Mouse (Mus musculus) spleen, adult 2 months (tissue): ENCODE measurements around the gene Reln.

ENCODE experiments used
- CTCF ChIP-seq: fragments of 200-500 bp; IDR thresholded peaks from 2 replicates; pipeline ENCODE4 v1.5.1; 2011; ENCODE audit warnings: mild to moderate bottlenecking, inconsistent platforms; ENCODE audit not compliant: insufficient read depth, insufficient read length, insufficient replicate concordance; ENCODE audit errors: extremely low read depth
- POLR2A ChIP-seq: fragments of 200-500 bp; IDR thresholded peaks from 2 replicates; pipeline ENCODE4 v1.6.1; 2011; ENCODE audit warnings: low read depth, low read length, inconsistent platforms

GRCm38 (mm10) chr5:22243538-22243937 is 101.0 kb downstream of the Reln start:
- no peak for TF ChIP-seq CTCF
- no peak for TF ChIP-seq POLR2A
